Mouse (Mus musculus): ENCODE measurements around the gene Sowahd. TPM values are rescaled to one million over a fixed set of nuclear protein-coding genes. Genes with fewer than 3 reads are reported as not detected.
A peak's percentile ranks its signal among the peaks of the same experiment; 100 is the strongest.
"Not testable (repeated sequence)": the region's sequence is repeated elsewhere in the genome, so short reads cannot be mapped to it uniquely, and the experiment has no call there.

The Sowahd gene
- total RNA-seq (2015; ENCODE audit: low replicate concordance) (not detected in 2 replicates), total RNA-seq (2017; ENCODE audit: low replicate concordance) (not detected in 2 replicates)

DNA sequence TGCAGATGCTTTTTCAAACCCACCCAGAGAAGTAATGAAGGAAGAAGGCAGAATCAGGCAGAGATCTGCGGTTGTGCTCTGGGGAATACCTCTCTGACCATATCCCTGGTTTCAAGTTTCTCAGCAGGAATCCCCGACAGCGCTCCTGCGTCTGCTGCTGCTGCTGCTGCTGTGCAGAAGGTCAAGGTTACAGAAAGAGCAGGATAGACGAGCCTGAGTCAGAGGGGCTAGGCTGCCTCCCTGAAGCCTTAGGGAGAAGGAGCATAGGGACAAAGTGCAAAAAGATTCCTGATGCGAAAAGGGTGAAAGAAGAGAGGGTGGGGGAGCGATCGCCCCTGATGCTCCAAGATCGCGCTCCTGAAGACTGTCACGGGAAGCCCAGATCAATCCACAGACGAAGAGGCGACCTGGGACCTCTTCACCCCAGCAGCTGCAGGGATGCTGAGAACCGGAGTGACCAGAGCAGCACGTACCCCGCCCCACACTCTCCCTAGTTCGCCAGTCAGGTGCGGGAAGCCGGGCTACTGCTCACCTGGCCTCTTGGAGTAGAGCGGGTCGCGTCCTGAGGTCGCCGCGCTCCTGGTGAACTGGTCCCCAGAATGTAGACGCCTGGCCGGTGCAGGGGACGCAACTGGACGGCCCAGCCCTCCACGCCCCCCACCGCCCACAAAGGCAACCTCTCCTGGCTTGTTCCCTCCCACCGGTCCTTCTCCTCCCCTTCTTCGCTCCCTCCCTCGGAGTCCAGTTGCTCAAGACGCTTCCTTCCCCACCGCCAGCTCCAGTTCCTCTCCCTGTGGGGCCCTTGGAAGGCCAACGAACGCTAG lies at the start of gene Sowahd:
Sowahd (plus strand) TSS at position 780 of the 824 bp plus-strand sequence.
- no peak for ATAC-seq (replicated peaks; ENCODE audit: low FRiP score, poor library complexity, severe bottlenecking)

- ATAC-seq (replicated peaks; ENCODE audit: low FRiP score, poor library complexity, severe bottlenecking) = no peak
These were observed 34.8 kb upstream of the Sowahd start for GRCm38 (mm10) chrX:37013870-37014269.

- ATAC-seq (replicated peaks; ENCODE audit: low FRiP score, poor library complexity, severe bottlenecking) = no peak
These were observed 30.4 kb upstream of the Sowahd start for GRCm38 (mm10) chrX:37018150-37018654.

GRCm38 (mm10) chrX:37019045-37019444 lies 29.6 kb upstream of the Sowahd start:
- ATAC-seq (replicated peaks; ENCODE audit: low FRiP score, poor library complexity, severe bottlenecking) = no peak

GRCm38 (mm10) chrX:37022690-37023089 lies 26.0 kb upstream of the Sowahd start:
- ATAC-seq (replicated peaks; ENCODE audit: low FRiP score, poor library complexity, severe bottlenecking) = peak; percentile 64; the same call in 1 of the 2 replicates

- no peak for ATAC-seq (replicated peaks; ENCODE audit: low FRiP score, poor library complexity, severe bottlenecking)
These were observed 24.9 kb upstream of the Sowahd start for GRCm38 (mm10) chrX:37023652-37024309.

GRCm38 (mm10) chrX:37028378-37028777 lies 20.3 kb upstream of the Sowahd start:
- ATAC-seq (replicated peaks; ENCODE audit: low FRiP score, poor library complexity, severe bottlenecking) = no peak

DNA sequence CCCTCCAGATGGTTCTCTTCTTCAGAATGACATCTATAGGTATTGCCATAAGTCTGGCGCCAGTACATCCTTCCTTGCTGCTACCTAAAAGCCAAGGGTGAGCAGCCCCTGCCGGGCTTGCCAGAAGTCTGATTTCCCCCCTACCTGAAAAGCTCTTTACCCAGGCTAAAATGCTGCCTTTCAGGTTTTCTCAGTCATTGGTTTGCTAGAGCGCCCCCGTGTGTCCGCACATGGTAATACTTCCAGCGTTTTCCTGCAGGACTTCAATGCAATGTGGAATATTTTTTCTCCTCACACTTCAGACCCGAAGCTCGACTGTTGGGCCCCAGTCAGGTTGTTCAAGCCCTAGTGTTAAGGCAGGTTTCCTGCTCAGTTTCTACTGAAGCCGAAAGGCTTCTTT lies 5.9 kb upstream of the Sowahd start:
- 0 out of 2 replicates have a peak, but pooled peaks have one; percentile 65 for ATAC-seq (replicated peaks; ENCODE audit: low FRiP score, poor library complexity, severe bottlenecking)

GRCm38 (mm10) chrX:37048890-37049823 lies 512 bp downstream of the Sowahd start:
- no peak for ATAC-seq (replicated peaks; ENCODE audit: low FRiP score, poor library complexity, severe bottlenecking)

GRCm38 (mm10) chrX:37063902-37064301 lies 15.3 kb downstream of the Sowahd start:
- no peak for ATAC-seq (replicated peaks; ENCODE audit: low FRiP score, poor library complexity, severe bottlenecking)

- no peak for ATAC-seq (replicated peaks; ENCODE audit: low FRiP score, poor library complexity, severe bottlenecking)
These were observed 18.7 kb downstream of the Sowahd start for GRCm38 (mm10) chrX:37067299-37067698.

GRCm38 (mm10) chrX:37068766-37069165 lies 20.1 kb downstream of the Sowahd start:
- no peak for ATAC-seq (replicated peaks; ENCODE audit: low FRiP score, poor library complexity, severe bottlenecking)

- ATAC-seq (replicated peaks; ENCODE audit: low FRiP score, poor library complexity, severe bottlenecking) = peak; percentile 79
These were observed 25.7 kb downstream of the Sowahd start for GRCm38 (mm10) chrX:37074262-37074892.

DNA sequence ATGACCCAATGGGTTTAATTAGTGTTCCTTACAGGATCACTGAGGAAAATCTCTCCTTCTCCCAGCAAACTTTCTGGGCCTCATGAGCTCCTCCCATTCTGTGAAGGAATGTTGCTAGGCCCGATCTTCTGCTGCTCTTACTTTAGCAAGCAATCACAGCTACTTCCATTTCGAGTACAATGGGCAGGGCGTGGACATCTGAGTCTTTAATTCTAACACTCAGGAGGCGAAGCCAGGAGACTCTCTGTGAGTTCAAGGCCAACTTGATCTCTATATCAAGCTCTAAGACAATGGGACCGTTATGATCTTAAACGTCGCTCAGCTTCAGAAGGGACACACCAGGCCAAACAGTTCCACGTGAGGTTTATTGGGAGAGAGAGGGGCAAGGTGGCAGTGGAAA lies 28.0 kb downstream of the Sowahd start:
- no peak for ATAC-seq (replicated peaks; ENCODE audit: low FRiP score, poor library complexity, severe bottlenecking)

GRCm38 (mm10) chrX:37080345-37080744 lies 31.7 kb downstream of the Sowahd start:
- ATAC-seq (replicated peaks; ENCODE audit: low FRiP score, poor library complexity, severe bottlenecking) = not testable (repeated sequence)

DNA sequence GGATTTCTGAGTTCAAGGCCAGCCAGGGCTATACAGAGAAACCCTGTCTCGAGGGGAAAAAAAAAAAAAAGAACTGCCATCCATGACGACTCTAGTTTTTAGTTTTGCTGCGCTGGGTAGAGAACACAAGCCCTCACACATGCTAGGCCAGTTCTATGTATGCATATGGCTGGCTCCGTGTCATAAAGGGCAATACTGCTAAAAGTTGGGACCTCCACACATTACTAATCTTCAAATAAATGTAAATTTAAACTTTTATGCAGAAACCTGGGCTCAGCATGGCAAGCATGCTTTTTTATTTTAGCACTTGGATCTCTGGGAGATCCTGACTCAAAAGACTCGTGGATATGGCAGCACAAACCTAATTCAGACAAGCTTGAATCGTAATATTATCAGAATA lies 32.5 kb downstream of the Sowahd start:
- ATAC-seq (replicated peaks; ENCODE audit: low FRiP score, poor library complexity, severe bottlenecking) = no peak

GRCm38 (mm10) chrX:37084318-37084926 lies 35.8 kb downstream of the Sowahd start:
- ATAC-seq (replicated peaks; ENCODE audit: low FRiP score, poor library complexity, severe bottlenecking) = peak; percentile 39; the same call in 1 of the 2 replicates

DNA sequence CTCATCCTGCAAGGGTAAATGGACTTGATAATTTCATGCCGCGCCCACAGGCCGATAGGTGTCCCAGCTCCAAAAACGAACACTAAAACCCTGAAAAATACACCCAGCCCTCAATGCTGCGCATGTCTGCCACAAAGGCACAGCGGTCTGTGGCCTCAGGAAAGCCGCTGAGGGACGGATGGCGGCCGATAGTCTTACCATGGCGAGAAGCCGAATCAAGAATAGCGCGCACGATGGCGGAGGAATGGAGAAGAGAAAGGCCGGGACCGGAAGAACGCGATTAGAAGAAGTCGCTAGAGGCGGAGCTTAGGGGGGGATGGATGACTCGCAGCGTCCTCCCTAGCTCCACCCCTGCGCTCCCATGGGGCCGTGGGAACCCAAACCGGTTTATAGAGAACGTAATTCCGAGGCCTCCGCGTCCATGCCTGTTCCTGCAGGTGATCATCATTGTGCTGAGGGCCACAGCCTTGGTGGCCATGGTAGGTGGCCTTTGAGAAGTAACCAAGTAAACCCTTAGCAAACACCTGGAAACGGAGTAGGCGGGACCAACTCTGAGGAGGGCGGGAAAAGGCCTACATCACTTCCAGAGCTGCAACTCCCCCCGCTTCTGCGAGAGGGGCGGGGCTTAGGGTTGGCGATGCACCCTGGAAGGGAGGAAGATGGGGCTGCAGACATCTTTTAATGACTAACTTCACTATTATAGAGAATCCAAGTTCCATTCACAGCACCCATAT lies 36.4 kb downstream of the Sowahd start, which contains the start of gene Rpl39:
Rpl39 (minus strand) TSS at position 476 of the 734 bp plus-strand sequence.
- peak; percentile 97 for ATAC-seq (replicated peaks; ENCODE audit: low FRiP score, poor library complexity, severe bottlenecking)

All from erythroblast, adult 5-6 weeks (primary cell).